Mouse (Mus musculus): ENCODE measurements at regions not wholly inside any gene's neighbourhood (a gene's known extent, or its start where the extent isn't known, plus 50 kb on each side); places are given as distances from the start of the nearest gene placed in this dataset.

DNA sequence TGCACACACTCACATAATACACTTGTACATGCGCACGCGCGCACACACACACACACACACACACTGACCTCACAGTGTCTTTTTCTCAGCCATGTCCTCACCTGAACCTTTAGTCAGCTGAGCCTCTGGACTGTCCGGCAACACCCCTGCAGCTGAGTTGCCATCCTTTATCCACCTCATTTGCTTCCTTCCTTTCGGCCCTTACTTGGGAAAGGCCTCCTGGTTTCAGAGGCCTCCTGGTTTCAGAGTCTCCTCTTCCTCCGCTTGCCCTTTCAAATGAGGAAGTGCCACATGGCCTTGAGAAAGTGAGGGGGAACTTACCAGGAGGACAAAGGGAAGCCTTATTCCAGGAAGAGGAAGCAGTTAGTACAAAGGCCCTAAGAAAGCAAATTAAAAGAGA, 128.0 kb downstream of the Zfp706 start:
- H3K27ac ChIP-seq (ENCODE audit: low read depth, low read length), result no peak overlapping the region
- no peak overlapping the region for H3K9ac ChIP-seq (ENCODE audit: low read length)
- 86% methylated on average over 7 of the region's 7 CpGs for WGBS

DNA sequence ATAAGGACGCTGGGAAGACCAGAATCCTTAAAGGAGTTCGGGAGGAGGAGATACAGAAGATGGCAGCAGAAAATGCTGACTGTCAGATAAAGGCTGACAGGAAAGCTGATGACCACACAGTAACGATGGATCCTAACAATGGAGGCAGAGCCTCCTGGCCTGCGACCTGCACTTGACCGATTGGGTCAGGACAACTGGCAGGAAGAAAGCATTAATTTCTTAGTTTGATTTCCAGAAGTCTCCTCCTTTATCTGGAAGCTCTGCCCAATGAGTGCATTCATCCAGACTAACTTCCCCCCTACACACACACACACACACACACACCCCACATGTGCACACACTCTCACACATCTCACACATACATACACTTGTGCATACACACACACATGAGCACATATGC, 128.6 kb downstream of the Zfp706 start:
- Histone ChIP-seq H3K9ac (ENCODE audit: low read length) (no peak overlapping the region), H3K36me3 (ENCODE audit: control insufficient read depth, insufficient read depth, low read length) (no peaks in the 10 kb centered on the region), H3K27ac (ENCODE audit: low read depth, low read length) (no peak overlapping the region), H3K27me3 (ENCODE audit: control insufficient read depth, insufficient read depth, low read length) (no peaks in the 10 kb centered on the region), H3K4me3 (ENCODE audit: low read depth, low read length) (no peak overlapping the region), H3K4me1 (replicated peaks; ENCODE audit: control insufficient read depth, insufficient read depth, low read length) (peaks cover 1% of the 10 kb centered on the region; the same call in 1 of the 2 replicates), H3K9me3 (ENCODE audit: control insufficient read depth, low read length) (no peaks in the 10 kb centered on the region), H3K4me2 (ENCODE audit: low read depth, low read length, severe bottlenecking) (no peak overlapping the region)
- 35% methylated on average over 5 of the region's 5 CpGs for WGBS
- ATAC-seq (replicated peaks; ENCODE audit: low FRiP score) (no peak), DNase-seq (ENCODE audit: low spot score) (no peak)

More for the DNA sequence above, 128.0 kb downstream of the Zfp706 start:
- no peaks in the 10 kb centered on the region for H3K36me3 ChIP-seq (ENCODE audit: control insufficient read depth, insufficient read depth, low read length)
- no peak overlapping the region for H3K4me3 ChIP-seq (ENCODE audit: low read depth, low read length)
- H3K4me2 ChIP-seq (ENCODE audit: low read depth, low read length, severe bottlenecking), result no peak overlapping the region
- H3K9me3 ChIP-seq (ENCODE audit: control insufficient read depth, low read length), result no peaks in the 10 kb centered on the region
- ATAC-seq (replicated peaks; ENCODE audit: low FRiP score) (no peak), DNase-seq (ENCODE audit: low spot score) (no peak)
- no peaks in the 10 kb centered on the region for H3K4me1 ChIP-seq (replicated peaks; ENCODE audit: control insufficient read depth, insufficient read depth, low read length)
- no peaks in the 10 kb centered on the region for H3K27me3 ChIP-seq (ENCODE audit: control insufficient read depth, insufficient read depth, low read length)

DNA sequence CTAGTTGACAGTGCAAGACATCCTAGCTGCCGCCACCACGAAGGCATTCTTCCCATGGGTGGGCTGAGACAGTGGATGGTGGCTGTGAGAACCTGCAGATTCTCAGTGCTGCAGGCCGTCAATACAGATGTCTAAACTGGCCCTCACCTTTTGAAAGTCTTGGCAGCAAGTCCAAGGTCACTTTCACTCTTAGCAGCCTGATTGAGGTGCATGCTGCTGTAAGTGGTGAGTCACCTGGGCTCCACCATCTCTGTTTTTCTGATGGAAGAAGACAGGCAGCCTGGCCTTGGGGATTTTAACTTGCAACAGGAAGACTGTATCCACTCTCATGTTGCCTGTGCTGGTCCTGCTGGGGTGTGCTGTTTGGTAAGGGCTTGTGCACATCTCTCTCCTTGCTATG, 129.3 kb downstream of the Zfp706 start:
- Histone ChIP-seq H3K27me3 (ENCODE audit: control insufficient read depth, insufficient read depth, low read length) (no peaks in the 10 kb centered on the region), H3K4me1 (replicated peaks; ENCODE audit: control insufficient read depth, insufficient read depth, low read length) (peaks cover 4% of the 10 kb centered on the region; the same call in 1 of the 2 replicates), H3K9ac (ENCODE audit: low read length) (no peak overlapping the region), H3K36me3 (ENCODE audit: control insufficient read depth, insufficient read depth, low read length) (no peaks in the 10 kb centered on the region), H3K4me2 (ENCODE audit: low read depth, low read length, severe bottlenecking) (no peak overlapping the region), H3K9me3 (ENCODE audit: control insufficient read depth, low read length) (no peaks in the 10 kb centered on the region), H3K4me3 (ENCODE audit: low read depth, low read length) (no peak overlapping the region), H3K27ac (ENCODE audit: low read depth, low read length) (no peak overlapping the region)
- 88% methylated on average over 3 of the region's 3 CpGs for WGBS
- DNase-seq (ENCODE audit: low spot score) (no peak), ATAC-seq (replicated peaks; ENCODE audit: low FRiP score) (no peak)

DNA sequence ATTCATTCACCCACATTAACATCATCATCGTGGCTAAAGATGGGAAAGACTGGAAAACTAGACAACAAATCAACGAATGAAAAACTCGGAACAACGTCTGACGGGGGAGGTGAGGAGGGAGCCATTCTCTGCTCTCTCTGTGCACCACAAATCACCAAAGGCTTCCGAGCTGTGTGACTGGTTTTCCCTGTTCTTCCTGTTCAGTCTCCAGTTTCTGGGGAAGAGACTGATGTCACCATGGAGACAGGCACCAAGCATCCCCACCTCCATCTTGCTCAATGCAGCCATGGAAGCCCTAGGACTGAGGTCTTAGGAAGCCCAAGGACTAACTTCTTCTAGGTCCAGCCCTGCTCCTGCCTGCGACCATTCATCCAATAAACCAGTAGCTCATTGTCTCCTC, 130.1 kb downstream of the Zfp706 start:
- H3K27ac ChIP-seq (ENCODE audit: low read depth, low read length), result no peak overlapping the region
- H3K4me3 ChIP-seq (ENCODE audit: low read depth, low read length), result no peak overlapping the region
- ATAC-seq (replicated peaks; ENCODE audit: low FRiP score) (no peak), DNase-seq (ENCODE audit: low spot score) (no peak)
- H3K27me3 ChIP-seq (ENCODE audit: control insufficient read depth, insufficient read depth, low read length), result no peaks in the 10 kb centered on the region
- H3K36me3 ChIP-seq (ENCODE audit: control insufficient read depth, insufficient read depth, low read length), result no peaks in the 10 kb centered on the region
- WGBS, result 85% methylated on average over 7 of the region's 7 CpGs
- H3K4me1 ChIP-seq (replicated peaks; ENCODE audit: control insufficient read depth, insufficient read depth, low read length), result peaks cover 4% of the 10 kb centered on the region; the same call in 1 of the 2 replicates
- H3K9ac ChIP-seq (ENCODE audit: low read length), result no peak overlapping the region
- no peaks in the 10 kb centered on the region for H3K9me3 ChIP-seq (ENCODE audit: control insufficient read depth, low read length)
- H3K4me2 ChIP-seq (ENCODE audit: low read depth, low read length, severe bottlenecking), result no peak overlapping the region

DNA sequence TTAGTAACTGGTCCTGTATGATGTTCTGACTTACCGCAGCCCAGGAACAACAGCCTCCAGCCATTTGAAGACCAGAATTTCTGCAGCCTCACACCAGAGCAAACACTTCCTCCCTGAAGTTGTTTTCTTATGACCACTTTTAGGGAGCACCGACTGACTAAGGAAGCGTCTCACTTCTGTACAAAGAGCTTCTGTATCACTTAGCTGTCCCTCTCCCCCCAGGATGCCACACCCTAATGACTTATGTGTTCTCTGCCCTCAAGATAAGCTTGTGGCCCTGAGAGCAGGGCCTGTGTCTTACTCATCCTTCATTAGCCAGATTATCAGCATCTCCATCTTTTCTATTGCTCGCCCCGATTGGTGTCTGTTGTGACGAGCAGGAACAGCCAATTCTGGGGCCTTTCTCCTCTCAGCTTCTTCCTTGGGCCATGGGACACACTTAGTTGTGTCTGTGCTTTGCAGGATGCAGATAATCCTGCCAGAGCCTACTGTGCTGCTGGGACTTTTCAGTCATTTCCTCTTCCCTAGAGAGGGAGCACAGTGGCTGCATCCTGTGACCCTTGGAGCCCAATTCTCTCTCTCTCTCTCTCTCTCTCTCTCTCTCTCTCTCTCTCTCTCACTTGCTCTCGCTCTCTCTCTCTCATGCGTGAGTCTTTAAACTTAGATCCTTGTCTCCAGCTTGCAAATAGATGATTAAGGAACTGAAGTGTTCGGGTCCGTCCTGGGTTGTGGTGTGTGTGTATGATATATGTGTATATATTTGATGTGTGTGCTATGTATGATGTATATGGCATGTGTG, 131.4 kb downstream of the Zfp706 start:
- Histone ChIP-seq H3K4me3 (ENCODE audit: low read depth, low read length) (no peak overlapping the region), H3K27me3 (ENCODE audit: control insufficient read depth, insufficient read depth, low read length) (no peaks in the 10 kb centered on the region), H3K9ac (ENCODE audit: low read length) (no peak overlapping the region), H3K4me1 (replicated peaks; ENCODE audit: control insufficient read depth, insufficient read depth, low read length) (peaks cover 4% of the 10 kb centered on the region; the same call in 1 of the 2 replicates), H3K27ac (ENCODE audit: low read depth, low read length) (no peak overlapping the region), H3K4me2 (ENCODE audit: low read depth, low read length, severe bottlenecking) (no peak overlapping the region), H3K36me3 (ENCODE audit: control insufficient read depth, insufficient read depth, low read length) (no peaks in the 10 kb centered on the region), H3K9me3 (ENCODE audit: control insufficient read depth, low read length) (no peaks in the 10 kb centered on the region)
- no peak for ATAC-seq (replicated peaks; ENCODE audit: low FRiP score)
- 84% methylated on average over 10 of the region's 10 CpGs for WGBS
- no peak for DNase-seq (ENCODE audit: low spot score)

DNA sequence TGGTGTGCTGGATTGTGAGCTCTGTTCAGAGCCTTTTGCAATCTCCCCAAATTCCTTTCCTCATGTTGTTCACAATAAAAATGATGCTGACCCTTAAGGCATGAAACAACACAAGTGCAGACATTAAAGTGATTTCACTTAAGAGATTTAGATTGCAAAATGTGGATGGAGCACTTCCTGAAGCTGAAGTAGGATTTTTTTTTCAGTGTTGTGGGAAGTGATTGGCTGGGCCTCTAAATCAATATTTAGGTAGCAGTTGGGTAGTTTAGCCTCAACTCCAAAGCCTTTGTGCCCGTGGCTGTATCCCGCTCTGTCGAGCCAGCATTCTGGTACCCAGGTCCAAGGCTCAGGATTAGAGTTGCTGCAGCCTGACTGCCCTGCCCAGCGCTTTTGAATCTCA, 133.0 kb downstream of the Zfp706 start:
- H3K27ac ChIP-seq (ENCODE audit: low read depth, low read length), result no peak overlapping the region
- H3K9me3 ChIP-seq (ENCODE audit: control insufficient read depth, low read length), result no peaks in the 10 kb centered on the region
- no peaks in the 10 kb centered on the region for H3K36me3 ChIP-seq (ENCODE audit: control insufficient read depth, insufficient read depth, low read length)
- ATAC-seq (replicated peaks; ENCODE audit: low FRiP score), result no peak
- no peak overlapping the region; the same call in 1 of the 2 replicates for H3K9ac ChIP-seq (ENCODE audit: low read length)
- DNase-seq (ENCODE audit: low spot score), result no peak
- peaks cover 4% of the 10 kb centered on the region; the same call in 1 of the 2 replicates for H3K4me1 ChIP-seq (replicated peaks; ENCODE audit: control insufficient read depth, insufficient read depth, low read length)
- 93% methylated on average over 4 of the region's 4 CpGs for WGBS
- no peak overlapping the region for H3K4me3 ChIP-seq (ENCODE audit: low read depth, low read length)
- no peak overlapping the region for H3K4me2 ChIP-seq (ENCODE audit: low read depth, low read length, severe bottlenecking)
- no peaks in the 10 kb centered on the region for H3K27me3 ChIP-seq (ENCODE audit: control insufficient read depth, insufficient read depth, low read length)

DNA sequence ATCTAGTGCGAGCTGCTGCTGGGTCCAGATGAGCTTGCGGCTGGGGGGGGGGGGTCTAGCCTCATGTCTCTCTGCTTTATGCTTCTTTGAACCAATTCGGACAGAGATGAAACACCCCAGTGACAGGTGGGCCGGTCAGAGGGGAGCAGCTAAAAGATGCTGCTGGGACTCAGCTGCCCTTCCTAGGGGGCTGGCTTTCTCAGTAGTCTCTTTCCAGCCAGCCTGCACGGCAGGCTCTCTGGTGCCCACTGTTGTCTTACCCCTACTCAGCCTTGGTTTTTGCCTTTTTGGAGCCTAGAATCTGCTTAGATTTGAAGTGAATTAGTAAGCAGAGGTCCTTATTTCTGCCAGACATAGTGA, 133.7 kb downstream of the Zfp706 start:
- Histone ChIP-seq H3K4me2 (ENCODE audit: low read depth, low read length, severe bottlenecking) (no peak overlapping the region), H3K4me1 (replicated peaks; ENCODE audit: control insufficient read depth, insufficient read depth, low read length) (peaks cover 4% of the 10 kb centered on the region; the same call in 1 of the 2 replicates), H3K27me3 (ENCODE audit: control insufficient read depth, insufficient read depth, low read length) (no peaks in the 10 kb centered on the region), H3K36me3 (ENCODE audit: control insufficient read depth, insufficient read depth, low read length) (no peaks in the 10 kb centered on the region), H3K9ac (ENCODE audit: low read length) (no peak overlapping the region), H3K4me3 (ENCODE audit: low read depth, low read length) (no peak overlapping the region), H3K27ac (ENCODE audit: low read depth, low read length) (no peak overlapping the region), H3K9me3 (ENCODE audit: control insufficient read depth, low read length) (no peaks in the 10 kb centered on the region)
- WGBS, result 29% methylated on average over 5 of the region's 5 CpGs
- ATAC-seq (replicated peaks; ENCODE audit: low FRiP score), result no peak
- no peak for DNase-seq (ENCODE audit: low spot score)

DNA sequence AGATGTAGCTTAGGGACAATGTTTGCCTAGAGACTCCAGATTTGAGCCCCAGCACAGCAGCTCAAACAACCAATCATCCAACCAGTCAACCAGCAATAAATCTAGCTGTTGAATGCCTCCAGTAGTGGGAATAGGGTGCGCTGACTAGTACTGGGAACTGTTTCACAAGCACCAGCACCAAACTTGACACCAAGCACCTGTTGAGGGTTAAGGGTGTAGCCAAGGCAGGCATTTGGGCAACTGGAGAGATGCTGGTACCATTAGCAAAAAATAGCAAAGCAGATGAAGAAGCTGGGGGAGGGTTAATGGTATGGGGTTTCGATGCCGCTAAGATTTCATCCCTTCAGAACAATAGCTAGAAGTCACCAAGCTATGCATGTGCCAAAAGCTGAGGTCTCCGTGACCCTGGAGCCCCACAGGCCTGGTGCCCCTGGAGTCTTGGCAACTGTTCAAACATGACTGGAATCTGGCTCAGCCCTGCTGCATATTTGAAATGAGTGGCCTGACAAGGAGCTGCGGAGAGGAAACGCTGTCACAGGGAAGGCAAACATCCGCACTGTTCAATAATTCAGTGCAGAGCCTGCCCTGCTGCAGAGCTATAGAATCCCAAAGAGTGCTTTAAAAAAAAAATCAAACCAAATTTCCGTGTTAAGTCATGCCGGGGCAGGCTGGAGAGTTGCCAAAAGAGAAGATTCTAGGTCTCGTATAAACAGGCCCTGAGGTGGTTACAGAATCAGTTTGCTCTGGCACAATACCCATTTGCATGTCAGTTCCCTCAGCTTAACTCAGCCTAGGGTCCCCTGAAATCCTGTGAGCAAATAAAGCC, 134.3 kb downstream of the Zfp706 start:
- Histone ChIP-seq H3K36me3 (ENCODE audit: control insufficient read depth, insufficient read depth, low read length) (no peaks in the 10 kb centered on the region), H3K27me3 (ENCODE audit: control insufficient read depth, insufficient read depth, low read length) (no peaks in the 10 kb centered on the region), H3K27ac (ENCODE audit: low read depth, low read length) (no peak overlapping the region), H3K4me2 (ENCODE audit: low read depth, low read length, severe bottlenecking) (no peak overlapping the region), H3K9me3 (ENCODE audit: control insufficient read depth, low read length) (no peaks in the 10 kb centered on the region), H3K9ac (ENCODE audit: low read length) (no peak overlapping the region), H3K4me1 (replicated peaks; ENCODE audit: control insufficient read depth, insufficient read depth, low read length) (peaks cover 4% of the 10 kb centered on the region; the same call in 1 of the 2 replicates), H3K4me3 (ENCODE audit: low read depth, low read length) (no peak overlapping the region)
- ATAC-seq (replicated peaks; ENCODE audit: low FRiP score) (no peak), DNase-seq (ENCODE audit: low spot score) (peak; percentile 64)
- WGBS, result 35% methylated on average over 10 of the region's 10 CpGs
